Mouse (Mus musculus): ENCODE measurements around the gene Gm5788. TPM values are rescaled to one million over a fixed set of nuclear protein-coding genes. Genes with fewer than 3 reads are reported as not detected.
"Not testable (repeated sequence)": the region's sequence is repeated elsewhere in the genome, so short reads cannot be mapped to it uniquely, and the experiment has no call there.

Gene Gm5788
- not detected in 2 replicates for polyA plus RNA-seq (2012; rRNA removed)

- not testable (repeated sequence) for H3K4me3 ChIP-seq (replicated peaks; ENCODE audit: extremely low read depth, low read depth, low read length); H3K4me1 ChIP-seq (ENCODE audit: control insufficient read depth, insufficient read depth, low read length); DNase-seq
- 89% methylated on average over 3 of the region's 3 CpGs for WGBS
Measured at GRCm38 (mm10) chr12:87494421-87494820, at the start of gene Gm5788. Gene Gm5788 (plus strand): TSS chr12:87494721.

GRCm38 (mm10) chr12:87449456-87449855, 45.1 kb upstream of the Gm5788 start:
- TF ChIP-seq CTCF (IDR thresholded peaks at IDR 0.05; ENCODE audit: insufficient read depth, low read length), result no peak
- no peak for TF ChIP-seq POLR2A (IDR thresholded peaks at IDR 0.05; ENCODE audit: borderline replicate concordance, extremely low read depth, low read depth, low read length)
- H3K4me1 ChIP-seq (ENCODE audit: control insufficient read depth, insufficient read depth, low read length), result peaks cover 2% of the 10 kb centered on the region
- DNase-seq, result no peak
- H3K4me3 ChIP-seq (replicated peaks; ENCODE audit: extremely low read depth, low read depth, low read length), result no peak overlapping the region
- WGBS, result 82% methylated on average over 9 of the region's 9 CpGs

- 82% methylated on average over 6 of the region's 6 CpGs for WGBS
- TF ChIP-seq POLR2A (IDR thresholded peaks at IDR 0.05; ENCODE audit: borderline replicate concordance, extremely low read depth, low read depth, low read length) (no peak), CTCF (IDR thresholded peaks at IDR 0.05; ENCODE audit: insufficient read depth, low read length) (no peak)
- Histone ChIP-seq H3K4me1 (ENCODE audit: control insufficient read depth, insufficient read depth, low read length) (no peaks in the 10 kb centered on the region; the same call in 1 of the 2 replicates), H3K4me3 (replicated peaks; ENCODE audit: extremely low read depth, low read depth, low read length) (no peak overlapping the region)
- DNase-seq, result no peak
Measured at GRCm38 (mm10) chr12:87464678-87465297, 29.7 kb upstream of the Gm5788 start.

GRCm38 (mm10) chr12:87470263-87471136, 24.0 kb upstream of the Gm5788 start:
- 47% methylated on average over 7 of the region's 7 CpGs for WGBS
- TF ChIP-seq CTCF (IDR thresholded peaks at IDR 0.05; ENCODE audit: insufficient read depth, low read length) (no peak), POLR2A (IDR thresholded peaks at IDR 0.05; ENCODE audit: borderline replicate concordance, extremely low read depth, low read depth, low read length) (no peak)
- peaks cover 6% of the 10 kb centered on the region for H3K4me1 ChIP-seq (ENCODE audit: control insufficient read depth, insufficient read depth, low read length)
- H3K4me3 ChIP-seq (replicated peaks; ENCODE audit: extremely low read depth, low read depth, low read length), result no peak overlapping the region
- no peak for DNase-seq

GRCm38 (mm10) chr12:87471421-87471963, 23.0 kb upstream of the Gm5788 start:
- under 1% methylated on average over 19 of the region's 19 CpGs for WGBS

GRCm38 (mm10) chr12:87471964-87472786, 22.3 kb upstream of the Gm5788 start, which contains the start of gene Snw1:
Gene Snw1 (minus strand): TSS chr12:87472274.
- peak; percentile 88 for DNase-seq
- peaks cover 6% of the 10 kb centered on the region for H3K4me1 ChIP-seq (ENCODE audit: control insufficient read depth, insufficient read depth, low read length)
- TF ChIP-seq CTCF (IDR thresholded peaks at IDR 0.05; ENCODE audit: insufficient read depth, low read length) (no peak), POLR2A (IDR thresholded peaks at IDR 0.05; ENCODE audit: borderline replicate concordance, extremely low read depth, low read depth, low read length) (peak; percentile 96)
- WGBS, result 3% methylated on average over 45 of the region's 45 CpGs
- peak within 1 kb of the TSS; percentile 98 for H3K4me3 ChIP-seq (replicated peaks; ENCODE audit: extremely low read depth, low read depth, low read length)

More at GRCm38 (mm10) chr12:87471421-87471963, 23.0 kb upstream of the Gm5788 start:
- Histone ChIP-seq H3K4me1 (ENCODE audit: control insufficient read depth, insufficient read depth, low read length) (peaks cover 6% of the 10 kb centered on the region), H3K4me3 (replicated peaks; ENCODE audit: extremely low read depth, low read depth, low read length) (peak overlapping the region; percentile 98)
- no peak for TF ChIP-seq POLR2A (IDR thresholded peaks at IDR 0.05; ENCODE audit: borderline replicate concordance, extremely low read depth, low read depth, low read length)
- no peak for TF ChIP-seq CTCF (IDR thresholded peaks at IDR 0.05; ENCODE audit: insufficient read depth, low read length)
- DNase-seq, result no peak

- TF ChIP-seq POLR2A (IDR thresholded peaks at IDR 0.05; ENCODE audit: borderline replicate concordance, extremely low read depth, low read depth, low read length) (no peak), CTCF (IDR thresholded peaks at IDR 0.05; ENCODE audit: insufficient read depth, low read length) (no peak)
- 73% methylated on average over 3 of the region's 3 CpGs for WGBS
- H3K4me3 ChIP-seq (replicated peaks; ENCODE audit: extremely low read depth, low read depth, low read length), result no peak overlapping the region
- no peak for DNase-seq
- H3K4me1 ChIP-seq (ENCODE audit: control insufficient read depth, insufficient read depth, low read length), result peaks cover 6% of the 10 kb centered on the region
Measured at GRCm38 (mm10) chr12:87474756-87475155, 19.8 kb upstream of the Gm5788 start.

GRCm38 (mm10) chr12:87482482-87482881, 12.0 kb upstream of the Gm5788 start:
- not testable (repeated sequence) for H3K4me3 ChIP-seq (replicated peaks; ENCODE audit: extremely low read depth, low read depth, low read length); DNase-seq; H3K4me1 ChIP-seq (ENCODE audit: control insufficient read depth, insufficient read depth, low read length)
- WGBS, result 90% methylated on average over 5 of the region's 5 CpGs

GRCm38 (mm10) chr12:87488683-87489082, 5.8 kb upstream of the Gm5788 start:
- H3K4me3 ChIP-seq (replicated peaks; ENCODE audit: extremely low read depth, low read depth, low read length); H3K4me1 ChIP-seq (ENCODE audit: control insufficient read depth, insufficient read depth, low read length); DNase-seq: not testable (repeated sequence)
- WGBS, result 52% methylated on average over 2 of the region's 2 CpGs

GRCm38 (mm10) chr12:87514016-87514415, 19.5 kb downstream of the Gm5788 start, which contains the start of gene Gm8300:
Gene Gm8300 (plus strand): TSS chr12:87514316.
- DNase-seq; H3K4me1 ChIP-seq (ENCODE audit: control insufficient read depth, insufficient read depth, low read length); H3K4me3 ChIP-seq (replicated peaks; ENCODE audit: extremely low read depth, low read depth, low read length): not testable (repeated sequence)
- WGBS, result 79% methylated on average over 4 of the region's 4 CpGs

GRCm38 (mm10) chr12:87519616-87520015, 25.1 kb downstream of the Gm5788 start:
- WGBS, result 54% methylated on average over 3 of the region's 3 CpGs
- not testable (repeated sequence) for H3K4me3 ChIP-seq (replicated peaks; ENCODE audit: extremely low read depth, low read depth, low read length); H3K4me1 ChIP-seq (ENCODE audit: control insufficient read depth, insufficient read depth, low read length); DNase-seq
